Mouse (Mus musculus): ENCODE results near the gene Mast4. TPM values are rescaled to one million over a fixed set of nuclear protein-coding genes. Genes with fewer than 3 reads are reported as not detected.

The Mast4 gene
- polyA plus RNA-seq, 1 experiment from 2014 or later = 18.9 TPM

GRCm38 (mm10) chr13:102695121-102695905 lies 639.0 kb downstream of the Mast4 start:
- 74% methylated on average over 7 of the region's 7 CpGs for WGBS
- Histone ChIP-seq H3K4me3 (ENCODE audit: low read depth, low read length) (no peak overlapping the region), H3K9ac (ENCODE audit: low read length) (no peak overlapping the region), H3K36me3 (ENCODE audit: control insufficient read depth, insufficient read depth, low read length) (no peaks in the 10 kb centered on the region), H3K9me3 (ENCODE audit: control insufficient read depth, low read length) (no peaks in the 10 kb centered on the region), H3K27me3 (ENCODE audit: control insufficient read depth, insufficient read depth, low read length) (no peaks in the 10 kb centered on the region), H3K27ac (replicated peaks; ENCODE audit: low read depth, low read length) (no peak overlapping the region), H3K4me1 (ENCODE audit: control insufficient read depth, insufficient read depth, low read length) (no peaks in the 10 kb centered on the region), H3K4me2 (ENCODE audit: low read depth, severe bottlenecking) (no peak overlapping the region)
- ATAC-seq (ENCODE audit: insufficient number of reproducible peaks, low FRiP score, low TSS enrichment, low read depth) (no peak), DNase-seq (ENCODE audit: low spot score) (no peak)

- Histone ChIP-seq H3K36me3 (ENCODE audit: control insufficient read depth, insufficient read depth, low read length) (no peaks in the 10 kb centered on the region), H3K9ac (ENCODE audit: low read length) (no peak overlapping the region), H3K4me2 (ENCODE audit: low read depth, severe bottlenecking) (no peak overlapping the region), H3K4me3 (ENCODE audit: low read depth, low read length) (no peak overlapping the region), H3K9me3 (ENCODE audit: control insufficient read depth, low read length) (no peaks in the 10 kb centered on the region), H3K4me1 (ENCODE audit: control insufficient read depth, insufficient read depth, low read length) (no peaks in the 10 kb centered on the region), H3K27me3 (ENCODE audit: control insufficient read depth, insufficient read depth, low read length) (no peaks in the 10 kb centered on the region), H3K27ac (replicated peaks; ENCODE audit: low read depth, low read length) (no peak overlapping the region)
- WGBS = 92% methylated on average over 7 of the region's 7 CpGs
- DNase-seq (ENCODE audit: low spot score) (no peak), ATAC-seq (ENCODE audit: insufficient number of reproducible peaks, low FRiP score, low TSS enrichment, low read depth) (no peak)
Observed at GRCm38 (mm10) chr13:102694154-102694553, 640.1 kb downstream of the Mast4 start.

DNA sequence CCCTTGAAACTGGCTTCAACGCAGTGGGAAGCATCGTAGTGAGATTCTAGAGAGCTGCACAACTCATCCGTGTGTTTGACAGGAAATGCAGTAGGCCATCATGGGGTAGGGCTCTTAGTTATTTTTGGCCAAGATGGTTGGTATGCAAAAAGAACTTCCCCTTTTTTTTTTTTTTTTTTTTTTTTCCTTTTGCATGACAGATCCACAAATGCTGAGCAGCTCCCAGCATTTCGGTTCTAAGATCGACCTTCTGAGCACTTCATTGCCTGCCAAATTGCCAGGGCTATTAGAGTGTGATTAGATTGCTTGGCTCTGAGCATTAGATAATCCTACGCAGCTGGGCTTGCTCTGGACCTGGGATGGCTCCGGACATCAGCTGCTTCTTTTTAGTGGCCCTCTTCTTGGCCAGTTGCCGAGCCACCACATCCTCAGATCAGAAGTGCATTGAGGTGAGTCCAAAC lies 640.9 kb downstream of the Mast4 start, which contains the start of gene Cd180:
Gene Cd180 (plus strand): TSS at position 218 of the 461 bp plus-strand sequence.
- ATAC-seq (ENCODE audit: insufficient number of reproducible peaks, low FRiP score, low TSS enrichment, low read depth) = no peak
- Histone ChIP-seq H3K27ac (replicated peaks; ENCODE audit: low read depth, low read length) (no peak within 1 kb of the TSS), H3K36me3 (ENCODE audit: control insufficient read depth, insufficient read depth, low read length) (no peaks in the 10 kb centered on the region), H3K4me1 (ENCODE audit: control insufficient read depth, insufficient read depth, low read length) (no peaks in the 10 kb centered on the region), H3K27me3 (ENCODE audit: control insufficient read depth, insufficient read depth, low read length) (no peaks in the 10 kb centered on the region), H3K9ac (ENCODE audit: low read length) (no peak within 1 kb of the TSS), H3K4me3 (ENCODE audit: low read depth, low read length) (no peak within 1 kb of the TSS), H3K9me3 (ENCODE audit: control insufficient read depth, low read length) (no peaks in the 10 kb centered on the region), H3K4me2 (ENCODE audit: low read depth, severe bottlenecking) (no peak within 1 kb of the TSS)
- 81% methylated on average over 8 of the region's 8 CpGs for WGBS
- no peak for DNase-seq (ENCODE audit: low spot score)

GRCm38 (mm10) chr13:102691408-102692150 lies 642.7 kb downstream of the Mast4 start:
- Histone ChIP-seq H3K36me3 (ENCODE audit: control insufficient read depth, insufficient read depth, low read length) (no peaks in the 10 kb centered on the region), H3K4me2 (ENCODE audit: low read depth, severe bottlenecking) (no peak overlapping the region), H3K4me3 (ENCODE audit: low read depth, low read length) (no peak overlapping the region), H3K27ac (replicated peaks; ENCODE audit: low read depth, low read length) (no peak overlapping the region), H3K27me3 (ENCODE audit: control insufficient read depth, insufficient read depth, low read length) (no peaks in the 10 kb centered on the region), H3K9me3 (ENCODE audit: control insufficient read depth, low read length) (no peaks in the 10 kb centered on the region), H3K4me1 (ENCODE audit: control insufficient read depth, insufficient read depth, low read length) (no peaks in the 10 kb centered on the region), H3K9ac (ENCODE audit: low read length) (no peak overlapping the region)
- ATAC-seq (ENCODE audit: insufficient number of reproducible peaks, low FRiP score, low TSS enrichment, low read depth) = no peak
- WGBS = 81% methylated on average over 11 of the region's 11 CpGs
- no peak for DNase-seq (ENCODE audit: low spot score)

DNA sequence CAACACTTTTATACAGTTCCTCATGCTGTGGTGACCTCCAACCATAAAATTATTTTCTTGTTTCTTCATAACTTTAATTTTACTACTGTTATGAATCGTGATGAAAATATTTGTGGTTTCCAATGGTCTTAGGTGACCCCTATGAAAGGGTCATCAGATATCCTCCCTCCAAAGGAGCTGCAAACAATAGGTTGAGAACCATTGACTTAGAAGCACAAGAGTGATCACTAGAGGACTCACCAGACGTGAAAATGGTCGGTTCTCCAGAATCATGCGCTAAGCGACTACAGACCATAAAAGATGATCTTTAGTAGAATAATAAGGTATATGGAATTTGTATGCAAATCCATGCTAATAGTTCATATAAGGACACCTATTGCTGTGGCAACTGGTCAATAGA lies 644.1 kb downstream of the Mast4 start:
- DNase-seq (ENCODE audit: low spot score) = no peak
- Histone ChIP-seq H3K27ac (replicated peaks; ENCODE audit: low read depth, low read length) (no peak overlapping the region), H3K36me3 (ENCODE audit: control insufficient read depth, insufficient read depth, low read length) (no peaks in the 10 kb centered on the region), H3K9me3 (ENCODE audit: control insufficient read depth, low read length) (no peaks in the 10 kb centered on the region), H3K9ac (ENCODE audit: low read length) (no peak overlapping the region), H3K27me3 (ENCODE audit: control insufficient read depth, insufficient read depth, low read length) (no peaks in the 10 kb centered on the region), H3K4me3 (ENCODE audit: low read depth, low read length) (no peak overlapping the region), H3K4me2 (ENCODE audit: low read depth, severe bottlenecking) (no peak overlapping the region), H3K4me1 (ENCODE audit: control insufficient read depth, insufficient read depth, low read length) (no peaks in the 10 kb centered on the region)
- 91% methylated on average over 5 of the region's 5 CpGs for WGBS
- no peak for ATAC-seq (ENCODE audit: insufficient number of reproducible peaks, low FRiP score, low TSS enrichment, low read depth)

DNA sequence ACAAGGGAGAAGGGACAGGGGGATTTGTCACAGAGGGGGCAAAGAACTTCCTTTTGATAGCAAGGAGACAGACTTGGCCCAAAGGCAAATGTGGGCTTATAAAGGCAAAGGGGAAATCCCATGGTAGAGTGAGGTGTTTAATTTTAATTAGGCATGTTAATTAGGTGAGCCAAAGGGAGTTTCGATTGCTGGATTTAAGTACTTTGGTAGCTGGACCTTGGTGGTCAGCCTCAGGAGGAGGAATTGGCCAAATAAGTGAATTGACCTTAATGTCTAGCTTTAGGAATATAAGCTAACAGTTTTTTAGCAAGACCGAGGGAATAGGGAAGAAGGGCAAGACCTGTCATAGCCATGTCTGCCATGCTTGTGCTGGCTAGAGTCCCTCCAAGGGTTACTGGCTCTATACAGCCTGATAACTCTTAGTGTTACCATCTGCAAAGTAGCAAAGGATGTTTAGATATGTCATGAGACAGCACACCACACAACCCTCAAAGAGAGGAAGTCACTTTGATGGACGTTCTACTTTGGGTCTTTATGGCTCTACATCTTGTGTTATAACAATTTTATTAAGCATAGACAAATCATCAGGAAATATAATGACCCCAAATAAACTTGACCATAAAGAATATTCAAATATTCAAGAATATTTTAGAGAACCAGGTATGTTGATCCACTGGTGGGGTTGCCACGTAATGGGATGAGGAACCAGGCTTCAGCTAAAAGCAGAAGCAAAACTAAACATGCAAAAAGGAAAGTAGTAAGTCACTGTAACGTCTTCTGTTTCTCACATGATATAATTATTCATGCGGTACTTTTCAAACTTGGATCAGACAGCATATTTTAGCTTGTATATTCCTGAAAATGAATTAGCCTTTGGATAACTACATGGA lies 644.9 kb downstream of the Mast4 start:
- WGBS = 88% methylated on average over 6 of the region's 6 CpGs
- Histone ChIP-seq H3K27ac (replicated peaks; ENCODE audit: low read depth, low read length) (no peak overlapping the region), H3K36me3 (ENCODE audit: control insufficient read depth, insufficient read depth, low read length) (no peaks in the 10 kb centered on the region), H3K27me3 (ENCODE audit: control insufficient read depth, insufficient read depth, low read length) (no peaks in the 10 kb centered on the region), H3K4me2 (ENCODE audit: low read depth, severe bottlenecking) (no peak overlapping the region), H3K9me3 (ENCODE audit: control insufficient read depth, low read length) (no peaks in the 10 kb centered on the region), H3K9ac (ENCODE audit: low read length) (no peak overlapping the region), H3K4me1 (ENCODE audit: control insufficient read depth, insufficient read depth, low read length) (no peaks in the 10 kb centered on the region), H3K4me3 (ENCODE audit: low read depth, low read length) (no peak overlapping the region)
- DNase-seq (ENCODE audit: low spot score) (no peak), ATAC-seq (ENCODE audit: insufficient number of reproducible peaks, low FRiP score, low TSS enrichment, low read depth) (no peak)

DNA sequence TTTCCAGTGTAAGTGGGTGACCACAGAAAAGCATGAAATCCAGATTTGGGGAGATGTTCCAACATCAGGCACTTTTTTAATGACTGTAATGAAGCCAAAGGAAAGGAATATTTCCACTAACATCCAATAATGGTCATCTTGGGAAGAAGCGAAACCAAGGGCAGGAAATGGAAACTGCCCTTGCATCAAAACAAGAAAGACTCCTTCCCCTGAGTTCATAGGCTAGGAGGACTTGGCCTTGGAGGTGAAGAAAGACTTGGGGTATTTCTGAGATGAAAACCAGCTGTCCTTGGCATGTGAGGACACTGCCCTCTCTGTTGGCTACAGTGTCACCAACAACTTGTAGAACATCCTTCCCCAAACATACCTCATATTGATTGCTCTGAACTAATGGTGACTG lies 646.2 kb downstream of the Mast4 start:
- 89% methylated on average over 1 of the region's 1 CpGs for WGBS
- no peak for DNase-seq (ENCODE audit: low spot score)
- Histone ChIP-seq H3K9ac (ENCODE audit: low read length) (no peak overlapping the region), H3K36me3 (ENCODE audit: control insufficient read depth, insufficient read depth, low read length) (no peaks in the 10 kb centered on the region), H3K4me1 (ENCODE audit: control insufficient read depth, insufficient read depth, low read length) (no peaks in the 10 kb centered on the region), H3K4me2 (ENCODE audit: low read depth, severe bottlenecking) (no peak overlapping the region), H3K4me3 (ENCODE audit: low read depth, low read length) (no peak overlapping the region), H3K27me3 (ENCODE audit: control insufficient read depth, insufficient read depth, low read length) (no peaks in the 10 kb centered on the region), H3K27ac (replicated peaks; ENCODE audit: low read depth, low read length) (no peak overlapping the region), H3K9me3 (ENCODE audit: control insufficient read depth, low read length) (no peaks in the 10 kb centered on the region)
- ATAC-seq (ENCODE audit: insufficient number of reproducible peaks, low FRiP score, low TSS enrichment, low read depth) = no peak

- Histone ChIP-seq H3K4me1 (ENCODE audit: control insufficient read depth, insufficient read depth, low read length) (no peaks in the 10 kb centered on the region), H3K9ac (ENCODE audit: low read length) (no peak overlapping the region), H3K9me3 (ENCODE audit: control insufficient read depth, low read length) (no peaks in the 10 kb centered on the region), H3K36me3 (ENCODE audit: control insufficient read depth, insufficient read depth, low read length) (no peaks in the 10 kb centered on the region), H3K4me3 (ENCODE audit: low read depth, low read length) (no peak overlapping the region), H3K4me2 (ENCODE audit: low read depth, severe bottlenecking) (no peak overlapping the region), H3K27ac (replicated peaks; ENCODE audit: low read depth, low read length) (no peak overlapping the region), H3K27me3 (ENCODE audit: control insufficient read depth, insufficient read depth, low read length) (no peaks in the 10 kb centered on the region)
- 71% methylated on average over 4 of the region's 4 CpGs for WGBS
- DNase-seq (ENCODE audit: low spot score) (no peak), ATAC-seq (ENCODE audit: insufficient number of reproducible peaks, low FRiP score, low TSS enrichment, low read depth) (no peak)
Observed at GRCm38 (mm10) chr13:102684890-102685289, 649.4 kb downstream of the Mast4 start.
